Mouse (Mus musculus) embryonic fibroblast, embryonic 13.5 days (primary cell): ENCODE results near the gene Ogdh.

Experiments
- CTCF ChIP-seq: IDR thresholded peaks from 2 replicates; pipeline ENCODE4 v1.5.1; 2011; ENCODE audit warnings: mild to moderate bottlenecking, control low read depth, low read length, moderate library complexity, borderline replicate concordance; ENCODE audit not compliant: insufficient read depth
- POLR2A ChIP-seq: IDR thresholded peaks from 2 replicates; pipeline ENCODE4 v1.6.1; 2011; ENCODE audit warnings: low read depth, mild to moderate bottlenecking, control low read depth, low read length, moderate library complexity

DNA sequence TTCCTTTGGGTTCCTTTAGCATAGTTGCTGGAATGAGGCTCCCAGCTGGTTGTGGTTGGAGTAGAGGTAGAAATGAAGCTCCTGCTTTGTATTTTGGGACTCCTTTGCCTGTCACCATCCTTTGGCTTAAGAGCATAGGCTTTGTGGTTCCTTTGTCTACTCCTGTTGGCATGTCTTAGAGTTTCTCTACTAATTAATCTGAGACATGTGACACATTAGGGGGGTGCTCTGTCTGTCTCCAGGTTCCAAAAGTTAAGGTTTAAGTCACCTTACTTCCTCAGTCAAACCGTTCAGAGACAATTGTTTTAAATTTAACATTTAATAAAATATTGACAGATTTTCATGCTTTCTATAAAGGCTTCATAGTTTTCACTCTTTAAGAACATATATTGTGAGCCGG is 2.2 kb downstream of the Ogdh start:
- no peak for TF ChIP-seq CTCF
- no peak for TF ChIP-seq POLR2A
